Mouse (Mus musculus) hindbrain, embryonic 12.5 days (tissue): Measurements from ENCODE around the gene Disp1. TPM values are rescaled to one million over a fixed set of nuclear protein-coding genes. Genes with fewer than 3 reads are reported as not detected.

Source experiments
- ATAC-seq: fragments of 200-750 bp; cut with Nextera tagmentation; 2 replicates; pipeline ENCODE4 v1.8.0; 2017; ENCODE audit warnings: moderate TSS enrichment; ENCODE audit not compliant: low FRiP score
- H3K27ac ChIP-seq: fragments of 300-500 bp; sonication (generic); 2 replicates; pipeline ENCODE4 v1.5.1; 2016; ENCODE audit warnings: mild to moderate bottlenecking
- H3K27me3 ChIP-seq: fragments of 300-500 bp; sonication (generic); 2 replicates; pipeline ENCODE4 v1.6.1; 2016; ENCODE audit warnings: mild to moderate bottlenecking
- H3K36me3 ChIP-seq: fragments of 300-500 bp; sonication (generic); 2 replicates; pipeline ENCODE4 v1.6.1; 2016; ENCODE audit warnings: mild to moderate bottlenecking
- H3K4me1 ChIP-seq: fragments of 300-500 bp; sonication (generic); 2 replicates; pipeline ENCODE4 v1.6.1; 2016
- H3K4me2 ChIP-seq: fragments of 300-500 bp; sonication (generic); replicated peaks from 2 replicates; pipeline ENCODE4 v1.6.1; 2016; ENCODE audit warnings: mild to moderate bottlenecking
- H3K4me3 ChIP-seq: fragments of 300-500 bp; sonication (generic); 2 replicates; pipeline ENCODE4 v1.5.1; 2016; ENCODE audit warnings: mild to moderate bottlenecking
- H3K9ac ChIP-seq: fragments of 300-500 bp; sonication (generic); 2 replicates; pipeline ENCODE4 v1.6.1; 2016; ENCODE audit warnings: mild to moderate bottlenecking, moderate library complexity
- H3K9me3 ChIP-seq: fragments of 300-500 bp; sonication (generic); replicated peaks from 2 replicates; pipeline ENCODE4 v1.6.1; 2016; ENCODE audit warnings: mild to moderate bottlenecking
- WGBS: fragments of 180-500 bp; shearing (Covaris S2); methylation state at CpG from one replicate; pipeline ENCODE4 v1.1.7; 2016; 5-methylcytosine and 5-hydroxymethylcytosine counted together
- polyA plus RNA-seq: library from polyadenylated mRNA; unstranded; fragments of >200 nt; fragmentation: Nextera tagmentation; extraction: Ambion mirVana; gene quantifications from 2 replicates; pipeline ENCODE4 v1.2.1, GENCODE M21; 2016

Disp1 gene
- polyA plus RNA-seq, 1 experiment from 2014 or later: 15.8 TPM

GRCm38 (mm10) chr1:183171095-183171494 is 50.2 kb downstream of the Disp1 start:
- Histone ChIP-seq H3K9ac (no peak overlapping the region), H3K4me1 (peaks cover 14% of the 10 kb centered on the region), H3K27me3 (no peaks in the 10 kb centered on the region), H3K9me3 (no peaks in the 10 kb centered on the region), H3K4me3 (no peak overlapping the region), H3K36me3 (peaks cover 4% of the 10 kb centered on the region; the same call in 1 of the 2 replicates), H3K4me2 (no peak overlapping the region), H3K27ac (no peak overlapping the region)
- ATAC-seq: no peak
- 87% methylated on average over 5 of the region's 5 CpGs for WGBS

GRCm38 (mm10) chr1:183168465-183168864 is 52.9 kb downstream of the Disp1 start:
- Histone ChIP-seq H3K4me3 (no peak overlapping the region), H3K27ac (no peak overlapping the region), H3K4me1 (peaks cover 22% of the 10 kb centered on the region), H3K9ac (no peak overlapping the region), H3K27me3 (no peaks in the 10 kb centered on the region), H3K36me3 (peaks cover 12% of the 10 kb centered on the region; the same call in 1 of the 2 replicates), H3K4me2 (no peak overlapping the region), H3K9me3 (no peaks in the 10 kb centered on the region)
- WGBS: 62% methylated on average over 6 of the region's 6 CpGs
- no peak for ATAC-seq

- Histone ChIP-seq H3K36me3 (peaks cover 10% of the 10 kb centered on the region; the same call in 1 of the 2 replicates), H3K27me3 (no peaks in the 10 kb centered on the region), H3K9me3 (no peaks in the 10 kb centered on the region), H3K4me3 (no peak overlapping the region), H3K27ac (no peak overlapping the region), H3K9ac (no peak overlapping the region), H3K4me1 (peaks cover 22% of the 10 kb centered on the region), H3K4me2 (no peak overlapping the region)
- WGBS: 75% methylated on average over 12 of the region's 12 CpGs
- no peak for ATAC-seq
These were observed 53.5 kb downstream of the Disp1 start for GRCm38 (mm10) chr1:183167776-183168175.

- H3K4me2 ChIP-seq: no peak overlapping the region
- peaks cover 22% of the 10 kb centered on the region for H3K4me1 ChIP-seq
- H3K36me3 ChIP-seq: peaks cover 10% of the 10 kb centered on the region; the same call in 1 of the 2 replicates
- H3K9ac ChIP-seq: no peak overlapping the region
- H3K27ac ChIP-seq: no peak overlapping the region
- H3K27me3 ChIP-seq: no peaks in the 10 kb centered on the region
- no peak overlapping the region for H3K4me3 ChIP-seq
- ATAC-seq: no peak
- WGBS: 94% methylated on average over 5 of the region's 5 CpGs
- H3K9me3 ChIP-seq: no peaks in the 10 kb centered on the region
These were observed 54.6 kb downstream of the Disp1 start for GRCm38 (mm10) chr1:183166700-183167099.

GRCm38 (mm10) chr1:183164648-183165071 is 56.7 kb downstream of the Disp1 start:
- Histone ChIP-seq H3K9ac (no peak overlapping the region), H3K36me3 (peaks cover 10% of the 10 kb centered on the region; the same call in 1 of the 2 replicates), H3K4me1 (peaks cover 18% of the 10 kb centered on the region), H3K27me3 (no peaks in the 10 kb centered on the region), H3K4me3 (no peak overlapping the region), H3K9me3 (no peaks in the 10 kb centered on the region), H3K4me2 (no peak overlapping the region), H3K27ac (no peak overlapping the region)
- WGBS: 57% methylated on average over 8 of the region's 8 CpGs
- no peak for ATAC-seq

- Histone ChIP-seq H3K9me3 (no peaks in the 10 kb centered on the region), H3K27ac (no peak overlapping the region), H3K36me3 (peaks cover 10% of the 10 kb centered on the region; the same call in 1 of the 2 replicates), H3K4me2 (no peak overlapping the region), H3K4me3 (no peak overlapping the region), H3K27me3 (no peaks in the 10 kb centered on the region), H3K9ac (no peak overlapping the region), H3K4me1 (peaks cover 16% of the 10 kb centered on the region)
- 71% methylated on average over 6 of the region's 6 CpGs for WGBS
- no peak for ATAC-seq
These were observed 57.1 kb downstream of the Disp1 start for GRCm38 (mm10) chr1:183164190-183164580.

- 82% methylated on average over 5 of the region's 5 CpGs for WGBS
- no peak overlapping the region for H3K4me2 ChIP-seq
- no peaks in the 10 kb centered on the region for H3K27me3 ChIP-seq
- no peak overlapping the region for H3K9ac ChIP-seq
- H3K36me3 ChIP-seq: peaks cover 10% of the 10 kb centered on the region; the same call in 1 of the 2 replicates
- H3K4me1 ChIP-seq: peaks cover 17% of the 10 kb centered on the region
- no peak for ATAC-seq
- no peaks in the 10 kb centered on the region for H3K9me3 ChIP-seq
- H3K27ac ChIP-seq: no peak overlapping the region
- H3K4me3 ChIP-seq: no peak overlapping the region
These were observed 57.7 kb downstream of the Disp1 start for GRCm38 (mm10) chr1:183163512-183164189.

- Histone ChIP-seq H3K36me3 (peaks cover 7% of the 10 kb centered on the region; the same call in 1 of the 2 replicates), H3K9me3 (no peaks in the 10 kb centered on the region), H3K27me3 (no peaks in the 10 kb centered on the region), H3K4me1 (peaks cover 10% of the 10 kb centered on the region), H3K9ac (no peak overlapping the region), H3K27ac (no peak overlapping the region), H3K4me3 (no peak overlapping the region), H3K4me2 (no peak overlapping the region)
- no peak for ATAC-seq
- WGBS: 83% methylated on average over 11 of the region's 11 CpGs
These were observed 60.3 kb downstream of the Disp1 start for GRCm38 (mm10) chr1:183161057-183161456.

- Histone ChIP-seq H3K9ac (no peak overlapping the region), H3K27me3 (no peaks in the 10 kb centered on the region), H3K9me3 (no peaks in the 10 kb centered on the region), H3K36me3 (no peaks in the 10 kb centered on the region), H3K27ac (no peak overlapping the region), H3K4me3 (no peak overlapping the region), H3K4me1 (peaks cover 10% of the 10 kb centered on the region), H3K4me2 (no peak overlapping the region)
- 92% methylated on average over 6 of the region's 6 CpGs for WGBS
- no peak for ATAC-seq
These were observed 61.1 kb downstream of the Disp1 start for GRCm38 (mm10) chr1:183160188-183160587.

GRCm38 (mm10) chr1:183159183-183159582 is 62.1 kb downstream of the Disp1 start:
- Histone ChIP-seq H3K4me1 (0 out of 2 replicates have a peak, but pooled peaks cover 10% of the 10 kb centered on the region), H3K36me3 (no peaks in the 10 kb centered on the region), H3K27me3 (no peaks in the 10 kb centered on the region), H3K27ac (no peak overlapping the region), H3K4me3 (no peak overlapping the region), H3K4me2 (no peak overlapping the region), H3K9ac (no peak overlapping the region), H3K9me3 (no peaks in the 10 kb centered on the region)
- 69% methylated on average over 7 of the region's 7 CpGs for WGBS
- ATAC-seq: no peak

GRCm38 (mm10) chr1:183155600-183155999 is 65.7 kb downstream of the Disp1 start:
- H3K27me3 ChIP-seq: no peaks in the 10 kb centered on the region
- H3K9ac ChIP-seq: no peak overlapping the region
- H3K9me3 ChIP-seq: no peaks in the 10 kb centered on the region
- no peak for ATAC-seq
- no peak overlapping the region for H3K4me2 ChIP-seq
- H3K36me3 ChIP-seq: no peaks in the 10 kb centered on the region
- peaks cover 10% of the 10 kb centered on the region for H3K4me1 ChIP-seq
- no peak overlapping the region for H3K27ac ChIP-seq
- H3K4me3 ChIP-seq: no peak overlapping the region
- WGBS: 76% methylated on average over 5 of the region's 5 CpGs

- H3K4me2 ChIP-seq: no peak overlapping the region
- WGBS: 42% methylated on average over 7 of the region's 7 CpGs
These were observed 66.8 kb downstream of the Disp1 start for GRCm38 (mm10) chr1:183154296-183155204.

More at GRCm38 (mm10) chr1:183154296-183155204, 66.8 kb downstream of the Disp1 start:
- H3K9me3 ChIP-seq: no peaks in the 10 kb centered on the region
- H3K36me3 ChIP-seq: no peaks in the 10 kb centered on the region
- H3K27ac ChIP-seq: no peak overlapping the region
- ATAC-seq: no peak
- H3K4me1 ChIP-seq: peaks cover 21% of the 10 kb centered on the region
- H3K27me3 ChIP-seq: no peaks in the 10 kb centered on the region
- no peak overlapping the region for H3K4me3 ChIP-seq
- H3K9ac ChIP-seq: no peak overlapping the region
